Mouse (Mus musculus): ENCODE measurements around the gene Trim15.

The Trim15 gene

GRCm38 (mm10) chr17:36869955-36870810 lies 3.2 kb upstream of the Trim15 start:
- peak in 1 of 2 experiments; percentile 10 for DNase-seq (ENCODE audit: low spot score in 2 of 2)

GRCm38 (mm10) chr17:36869284-36869954 lies 2.4 kb upstream of the Trim15 start, which contains the start of gene Trim10:
TSS of gene Trim10 (plus strand) at chr17:36869574.
- DNase-seq (ENCODE audit: low spot score in 2 of 2) = no peak

GRCm38 (mm10) chr17:36868836-36869235 lies 1.8 kb upstream of the Trim15 start:
- no peak for DNase-seq (ENCODE audit: low spot score in 2 of 2)

GRCm38 (mm10) chr17:36861680-36862079 lies 5.3 kb downstream of the Trim15 start:
- DNase-seq (ENCODE audit: low spot score in 2 of 2) = no peak

- no peak for DNase-seq (ENCODE audit: low spot score in 2 of 2)
Measured at GRCm38 (mm10) chr17:36858181-36858580, 8.8 kb downstream of the Trim15 start.

GRCm38 (mm10) chr17:36856236-36856635 lies 10.8 kb downstream of the Trim15 start:
- DNase-seq (ENCODE audit: low spot score in 2 of 2) = no peak

GRCm38 (mm10) chr17:36855484-36855883 lies 11.5 kb downstream of the Trim15 start:
- DNase-seq (ENCODE audit: low spot score in 2 of 2) = no peak

GRCm38 (mm10) chr17:36851627-36852026 lies 15.4 kb downstream of the Trim15 start:
- DNase-seq (ENCODE audit: low spot score in 2 of 2) = no peak

- DNase-seq (ENCODE audit: low spot score in 2 of 2) = no peak
Measured at GRCm38 (mm10) chr17:36851200-36851599, 15.8 kb downstream of the Trim15 start.

- DNase-seq (ENCODE audit: low spot score in 2 of 2) = no peak
Measured at GRCm38 (mm10) chr17:36849992-36850391, 17.0 kb downstream of the Trim15 start.

GRCm38 (mm10) chr17:36848911-36849310 lies 18.1 kb downstream of the Trim15 start:
- no peak for DNase-seq (ENCODE audit: low spot score in 2 of 2)

GRCm38 (mm10) chr17:36844725-36845124 lies 22.3 kb downstream of the Trim15 start:
- no peak for DNase-seq (ENCODE audit: low spot score in 2 of 2)

GRCm38 (mm10) chr17:36844286-36844719 lies 22.7 kb downstream of the Trim15 start:
- no peak for DNase-seq (ENCODE audit: low spot score in 2 of 2)

GRCm38 (mm10) chr17:36843696-36844095 lies 23.3 kb downstream of the Trim15 start:
- no peak for DNase-seq (ENCODE audit: low spot score in 2 of 2)

- no peak for DNase-seq (ENCODE audit: low spot score in 2 of 2)
Measured at GRCm38 (mm10) chr17:36840961-36841445, 26.0 kb downstream of the Trim15 start.

GRCm38 (mm10) chr17:36839931-36840330 lies 27.1 kb downstream of the Trim15 start:
- no peak for DNase-seq (ENCODE audit: low spot score in 2 of 2)

GRCm38 (mm10) chr17:36839001-36839400 lies 28.0 kb downstream of the Trim15 start:
- no peak for DNase-seq (ENCODE audit: low spot score in 2 of 2)

- peak; percentile 95 to 96 for DNase-seq (ENCODE audit: low spot score in 2 of 2)
Measured at GRCm38 (mm10) chr17:36836874-36837647, 29.9 kb downstream of the Trim15 start, which contains the start of gene Trim26. TSS of gene Trim26 (plus strand) at chr17:36837134.

- no peak for DNase-seq (ENCODE audit: low spot score in 2 of 2)
Measured at GRCm38 (mm10) chr17:36836427-36836812, 30.6 kb downstream of the Trim15 start.

GRCm38 (mm10) chr17:36835591-36836426 lies 31.2 kb downstream of the Trim15 start:
- peak in 1 of 2 experiments; percentile 5 for DNase-seq (ENCODE audit: low spot score in 2 of 2)

GRCm38 (mm10) chr17:36832694-36833093 lies 34.3 kb downstream of the Trim15 start:
- no peak for DNase-seq (ENCODE audit: low spot score in 2 of 2)

All from cerebellum, postnatal 4 days (tissue).